Mouse (Mus musculus): ENCODE measurements around the gene Gm17027.
"Not testable (repeated sequence)": the region's sequence is repeated elsewhere in the genome, so short reads cannot be mapped to it uniquely, and the experiment has no call there.

Gene Gm17027

DNA sequence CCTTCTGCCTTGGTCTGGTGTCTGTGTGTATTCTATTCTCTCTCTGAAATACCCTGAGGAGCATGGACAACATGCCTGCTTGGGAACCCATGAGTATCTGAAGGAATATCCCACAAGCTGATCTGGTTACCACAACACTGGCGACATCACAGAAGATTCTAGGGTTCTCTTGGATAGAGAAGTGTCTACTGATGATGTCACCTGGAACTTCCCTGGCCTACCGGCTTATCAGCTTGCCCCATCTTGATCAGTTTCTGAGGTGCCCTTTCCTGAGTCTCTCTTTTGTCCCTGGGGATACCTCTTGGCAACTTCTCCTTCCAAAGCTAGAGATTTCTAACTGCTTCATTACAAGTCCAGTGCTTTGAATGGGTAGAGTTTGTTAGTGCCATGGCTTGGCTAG is at the start of gene Gm17027:
Gm17027 (minus strand) TSS at position 101 of the 400 bp plus-strand sequence.
- DNase-seq: not testable (repeated sequence)

DNA sequence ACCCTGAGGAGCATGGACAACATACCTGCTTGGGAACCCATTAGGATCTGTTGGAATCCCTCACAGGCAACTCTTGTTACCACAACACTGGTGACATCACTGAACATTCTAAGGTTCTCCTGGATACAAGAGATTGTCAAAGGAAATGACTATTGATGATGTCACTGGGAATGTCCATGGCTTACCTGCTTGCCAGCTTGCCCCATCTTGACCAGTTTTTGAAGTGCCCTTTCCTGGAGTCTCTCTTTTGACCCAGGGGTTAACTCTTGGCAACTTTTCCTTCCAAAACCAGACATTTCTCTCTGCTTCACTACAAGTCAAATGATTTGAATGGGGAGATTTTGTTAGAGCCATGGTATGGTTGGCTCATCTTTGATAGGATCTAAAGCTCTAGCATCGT is 28.3 kb upstream of the Gm17027 start, which contains the start of gene Gm3573:
Gm3573 (minus strand) TSS at position 101 of the 400 bp plus-strand sequence.
- DNase-seq: not testable (repeated sequence)

DNA sequence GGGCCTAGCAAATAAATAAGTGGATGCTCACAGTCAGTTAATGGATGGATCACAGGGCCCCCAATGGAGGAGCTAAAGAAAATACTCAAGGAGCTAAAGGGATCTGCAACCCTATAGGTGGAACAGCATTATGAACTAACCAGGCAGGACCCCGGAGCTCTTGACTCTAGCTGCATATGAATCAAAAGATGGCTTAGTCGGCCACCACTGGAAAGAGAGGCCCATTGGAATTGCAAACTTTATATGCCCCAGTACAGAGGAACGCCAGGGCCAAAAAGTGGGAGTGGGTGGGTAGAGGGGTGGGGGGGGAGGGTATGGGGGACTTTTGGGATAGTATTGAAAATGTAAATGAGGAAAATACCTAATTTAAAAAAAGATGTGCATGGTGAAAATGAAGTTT is 21.5 kb upstream of the Gm17027 start:
- not testable (repeated sequence) for DNase-seq

DNA sequence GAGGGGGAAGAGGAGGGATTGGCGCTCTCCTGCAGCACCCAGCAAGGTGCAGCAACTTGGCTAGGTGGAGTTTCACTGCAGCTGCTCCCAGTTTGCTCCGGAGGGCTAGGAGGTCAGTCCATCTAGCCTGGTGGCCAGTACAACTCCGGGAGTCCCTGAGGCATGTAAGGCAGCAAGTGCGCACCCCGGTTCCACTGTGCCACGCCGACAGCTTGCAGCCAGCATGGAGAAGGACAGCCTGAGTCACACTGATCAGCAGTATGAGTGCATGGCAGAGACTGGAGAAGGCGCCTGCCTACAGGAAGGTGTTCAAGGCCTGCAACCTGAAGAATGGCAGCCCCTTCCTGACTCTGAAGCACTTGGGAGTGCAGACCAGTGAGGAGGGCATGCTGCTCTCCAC is 27.9 kb downstream of the Gm17027 start:
- DNase-seq: peak; percentile 0

DNA sequence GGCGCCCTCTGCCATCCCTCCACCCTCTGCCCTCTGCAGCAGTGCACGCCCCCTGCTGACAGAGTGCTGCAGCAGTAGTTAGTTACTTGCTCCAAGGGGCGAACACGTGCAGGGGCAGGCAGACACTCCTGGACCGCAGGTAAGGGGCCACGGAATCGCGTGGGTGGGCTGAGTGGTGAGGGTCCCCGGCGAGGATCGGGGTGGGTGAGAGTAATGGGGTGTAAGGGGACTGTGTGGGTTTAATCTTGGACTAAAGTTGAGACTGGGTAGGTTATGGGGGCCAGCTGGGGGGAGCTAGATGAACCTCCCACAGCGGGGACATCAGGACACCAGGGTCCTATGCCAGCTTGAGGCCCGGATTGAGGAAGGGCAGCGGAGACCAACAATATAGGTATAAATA is 28.6 kb downstream of the Gm17027 start:
- peak; percentile 0 for DNase-seq

DNA sequence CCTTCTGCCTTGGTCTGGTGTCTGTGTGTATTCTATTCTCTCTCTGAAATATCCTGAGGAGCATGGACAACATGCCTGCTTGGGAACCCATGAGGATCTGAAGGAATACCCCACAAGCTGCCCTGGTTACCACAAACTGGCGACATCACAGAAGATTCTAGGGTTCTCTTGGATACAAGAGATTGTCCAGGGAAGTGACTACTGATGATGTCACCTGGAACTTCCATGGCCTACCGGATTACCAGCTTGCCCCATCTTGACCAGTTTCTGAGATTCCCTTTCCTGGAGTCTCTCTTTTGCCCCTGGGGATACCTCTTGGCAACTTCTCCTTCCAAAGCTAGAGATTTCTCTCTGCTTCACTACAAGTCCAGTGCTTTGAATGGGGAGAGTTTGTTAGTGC is 45.2 kb downstream of the Gm17027 start, which contains the start of gene Gm7951:
Gm7951 (minus strand) TSS at position 101 of the 400 bp plus-strand sequence.
- not testable (repeated sequence) for DNase-seq
